Mouse (Mus musculus) urinary bladder, postnatal 36 days (tissue): ENCODE measurements around the gene Sptlc2.
"Not testable (repeated sequence)": the region's sequence is repeated elsewhere in the genome, so short reads cannot be mapped to it uniquely, and the experiment has no call there.

Experiments
- DNase-seq, 2 experiments: peaks; one replicate each; pipeline ENCODE4 v3.0.0; 2022; ENCODE audit warnings: low spot score in 2 of 2, mixed read lengths in 1 of 2

The Sptlc2 gene

DNA sequence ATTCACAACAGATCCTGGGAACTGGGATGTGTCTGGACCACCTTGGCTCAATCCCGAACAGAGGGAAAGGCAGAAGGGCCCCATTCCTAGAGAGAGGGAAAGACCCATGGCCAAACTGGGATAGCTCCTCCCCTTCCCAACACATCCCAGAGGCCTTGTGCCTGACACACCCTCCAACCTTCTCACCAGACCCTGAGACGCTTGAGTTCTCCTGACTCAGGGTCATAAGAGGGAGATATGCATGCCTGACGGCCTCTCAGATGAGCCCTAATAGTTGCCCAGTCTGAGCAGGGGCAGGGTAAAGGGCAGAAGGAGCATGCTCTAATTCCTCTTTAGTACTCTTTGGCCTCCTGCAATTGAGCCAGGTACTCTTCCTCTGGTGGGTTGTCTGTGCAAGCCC lies 108.8 kb downstream of the Sptlc2 start:
- DNase-seq = no peak

DNA sequence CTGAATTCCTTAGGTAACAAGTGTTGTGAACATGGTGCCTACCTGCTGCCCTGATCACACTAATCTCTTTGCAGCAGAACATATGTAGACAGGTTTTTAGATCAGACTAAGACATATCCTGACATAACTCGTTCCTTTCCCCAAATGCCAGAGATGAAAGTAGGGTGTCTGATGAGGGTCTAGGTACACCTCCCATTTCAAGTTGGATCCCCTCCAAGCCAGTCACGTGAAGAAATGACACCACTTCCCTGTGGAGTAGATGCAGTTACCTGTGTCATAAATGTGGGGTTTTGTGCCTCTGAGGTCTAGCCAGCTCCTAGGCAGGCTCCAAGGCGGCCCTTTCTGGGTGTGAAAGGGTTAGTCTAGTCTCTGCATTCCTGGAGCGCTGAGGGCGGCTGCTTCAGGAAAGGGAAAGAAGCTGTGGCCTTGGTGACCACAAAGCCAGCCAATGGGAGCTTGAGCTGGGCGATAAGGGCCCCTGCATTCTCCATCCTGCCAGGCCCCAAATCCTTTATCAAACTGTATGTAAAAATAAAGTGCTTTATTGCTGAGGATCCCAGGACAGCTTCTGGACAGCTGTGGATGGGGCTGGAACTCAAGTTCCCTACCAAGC lies 109.9 kb downstream of the Sptlc2 start:
- DNase-seq = no peak

DNA sequence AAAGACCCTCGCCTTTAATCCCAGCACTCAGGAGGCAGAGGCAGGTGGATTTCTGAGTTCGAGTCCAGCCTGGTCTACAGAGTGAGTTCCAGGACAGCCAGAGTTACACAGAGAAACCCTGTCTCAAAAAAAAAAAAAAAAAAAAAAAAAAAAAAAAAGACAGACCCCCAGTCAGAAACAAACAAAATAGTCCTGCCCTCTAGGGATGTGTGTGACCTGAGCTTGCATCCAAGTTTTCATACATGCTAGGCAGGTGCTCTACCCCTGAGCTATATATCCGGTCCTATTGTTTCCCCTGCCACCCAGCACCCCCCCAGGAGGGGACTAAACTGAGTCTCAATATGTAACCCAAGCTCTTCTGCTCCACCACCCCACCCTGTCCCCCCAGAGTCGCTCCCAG lies 110.9 kb downstream of the Sptlc2 start:
- not testable (repeated sequence) for DNase-seq

DNA sequence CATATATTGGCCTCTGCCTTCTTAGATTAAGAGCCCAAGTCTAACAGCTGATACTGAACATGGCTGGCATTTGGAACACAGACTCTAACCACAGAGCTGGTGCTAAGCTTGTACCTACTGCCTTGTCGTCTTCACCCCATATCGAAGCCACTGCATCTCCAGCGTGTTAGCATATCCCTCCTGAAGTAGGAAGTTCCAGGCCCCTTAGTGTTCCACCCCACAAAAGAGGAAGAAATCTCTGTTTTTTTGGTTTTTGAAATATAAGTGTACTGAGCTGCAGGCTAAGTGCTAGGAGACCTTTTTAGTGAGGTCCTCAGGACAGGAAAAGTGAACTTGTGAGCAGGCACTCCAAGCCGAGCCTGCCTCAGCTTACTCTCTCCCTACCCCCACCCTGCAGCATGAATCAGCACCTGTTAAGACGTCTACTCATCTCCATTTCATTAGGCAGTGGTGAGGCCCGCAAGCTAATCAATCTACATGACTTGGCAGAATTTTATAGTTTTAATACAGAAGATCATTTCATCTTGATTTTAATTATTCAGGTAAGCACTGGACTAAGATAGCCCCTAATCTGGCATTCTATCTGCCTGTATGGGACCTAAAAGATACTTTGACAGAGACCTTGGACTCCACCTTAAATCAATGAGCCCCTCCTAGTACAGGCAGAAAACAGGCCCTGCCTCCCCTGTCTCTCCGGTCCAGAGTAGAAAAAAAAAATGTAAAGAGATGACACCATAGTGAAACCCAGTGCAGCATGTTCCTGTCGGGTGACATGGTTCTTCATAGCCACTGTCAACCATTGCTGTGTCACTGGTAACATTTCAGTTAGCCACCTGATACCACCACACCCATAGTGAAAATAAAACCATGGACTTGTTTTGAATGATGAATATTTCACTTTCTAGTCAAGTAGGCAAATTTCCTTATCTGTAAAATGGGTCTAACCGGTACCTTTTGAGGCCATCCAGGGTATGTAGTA lies 113.0 kb downstream of the Sptlc2 start:
- DNase-seq = no peak

DNA sequence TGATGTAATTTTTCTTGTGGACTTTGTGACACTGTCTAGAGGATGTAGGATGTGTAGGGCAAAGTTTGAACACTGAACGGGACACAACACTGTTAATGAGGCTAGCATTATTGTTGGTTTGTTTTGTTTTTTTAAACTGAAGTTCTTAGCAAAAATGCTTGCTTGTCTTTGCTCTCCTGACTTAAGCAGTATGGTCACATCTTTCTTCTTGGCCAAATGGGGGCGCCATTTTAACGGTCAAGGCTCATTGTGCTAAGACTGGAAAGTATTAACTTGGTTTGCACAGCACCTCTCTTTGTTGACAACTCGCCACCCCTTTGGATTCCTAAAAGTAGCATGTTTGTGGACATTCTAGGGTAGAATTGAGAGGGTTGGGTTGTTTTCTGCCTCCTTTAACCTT lies 120.5 kb downstream of the Sptlc2 start:
- no peak for DNase-seq

DNA sequence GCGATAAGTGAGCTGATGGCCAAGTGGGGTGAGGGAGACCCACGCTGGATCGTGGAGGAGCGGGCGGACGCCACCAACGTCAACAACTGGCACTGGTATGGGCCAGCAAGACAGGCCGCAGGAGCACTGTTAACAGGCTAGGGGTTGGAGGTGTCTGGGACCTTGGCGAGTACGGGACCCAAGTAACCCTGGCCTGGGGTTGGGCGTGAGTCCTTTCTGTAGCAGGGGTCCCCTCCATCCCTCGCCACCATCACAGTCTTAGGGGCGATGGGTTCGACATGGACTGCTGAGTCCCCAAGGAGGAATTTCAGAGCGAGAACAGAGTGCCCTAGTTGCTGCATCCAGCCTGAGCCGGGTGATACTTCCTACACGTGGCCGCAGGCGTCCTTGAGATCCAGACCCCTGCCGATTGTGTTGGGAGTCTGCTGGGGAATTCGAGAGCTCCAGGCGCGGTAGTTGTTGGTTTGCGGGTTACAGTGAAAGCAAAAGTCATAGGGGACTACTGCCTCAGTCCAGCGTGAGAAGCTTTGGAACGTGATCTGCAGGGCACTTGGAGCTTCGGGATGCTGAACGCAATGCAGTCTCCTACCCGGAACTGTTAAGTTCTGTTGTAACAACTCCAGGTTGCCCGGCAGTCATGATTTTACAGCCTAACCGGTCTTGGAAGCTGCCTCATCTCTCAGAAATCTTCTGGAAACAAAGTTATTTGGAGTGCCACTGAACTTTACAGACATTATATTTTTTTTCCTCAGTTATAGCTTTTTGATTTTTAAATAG lies 121.1 kb downstream of the Sptlc2 start:
- peak; percentile 9 for DNase-seq

DNA sequence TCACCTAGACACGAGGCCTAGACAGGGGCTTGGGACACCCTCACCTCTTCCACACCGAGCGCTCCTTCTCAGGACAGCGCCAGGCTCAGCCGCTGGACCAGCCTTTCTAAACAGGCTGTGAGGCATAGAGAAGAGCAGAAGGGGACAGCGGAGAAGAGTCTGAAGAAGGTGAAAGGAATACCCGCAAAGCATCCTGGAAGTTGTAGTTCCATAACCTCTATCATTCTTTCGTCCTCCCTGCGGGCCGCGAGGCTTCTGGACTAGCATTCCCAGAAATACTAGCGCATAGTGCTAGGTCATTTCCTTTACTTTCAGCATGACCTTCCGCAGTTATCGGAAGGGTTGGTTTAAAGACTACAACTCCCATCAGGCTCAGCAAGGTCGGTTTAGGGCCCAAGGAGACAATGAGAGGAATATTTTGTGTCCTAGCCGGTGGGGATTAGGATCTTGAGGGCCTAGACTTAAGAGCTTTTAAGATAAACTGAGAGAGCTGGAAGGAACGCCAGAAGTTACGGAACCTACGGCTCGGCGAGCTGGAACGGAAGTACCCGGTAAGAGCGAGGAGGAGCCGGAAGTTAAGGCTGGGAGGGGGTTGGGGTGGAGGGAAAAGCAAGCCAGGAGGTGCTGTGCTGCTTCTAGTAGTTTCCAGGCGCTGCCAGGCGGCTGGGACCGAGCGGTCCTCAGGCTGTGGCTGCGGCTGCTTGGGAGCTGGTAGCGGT lies 121.9 kb downstream of the Sptlc2 start, which contains the start of the genes Vipas39 and Ahsa1:
Vipas39 (minus strand) TSS at position 149 of the 719 bp plus-strand sequence.
Ahsa1 (plus strand) TSS at position 372 of the 719 bp plus-strand sequence.
- DNase-seq = peak; percentile 83 to 84

DNA sequence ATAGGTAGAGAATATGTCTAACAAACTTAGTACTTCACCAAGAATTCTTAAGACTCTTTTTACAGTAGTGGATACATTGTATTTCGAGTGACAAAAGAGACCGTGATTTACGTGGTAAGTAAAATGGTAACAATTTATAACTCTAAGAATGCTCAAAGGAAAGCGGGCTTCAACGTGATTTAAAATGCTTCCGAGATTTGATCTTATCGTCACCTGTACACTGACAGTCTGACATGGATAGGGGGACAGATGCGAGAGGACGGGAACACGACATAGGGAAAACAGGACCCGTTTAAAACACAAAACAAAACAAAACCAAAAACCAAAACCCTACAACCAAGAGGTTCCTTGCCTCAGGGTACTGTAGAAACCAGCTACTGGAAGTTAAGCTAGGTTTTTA lies 122.7 kb downstream of the Sptlc2 start:
- no peak for DNase-seq

DNA sequence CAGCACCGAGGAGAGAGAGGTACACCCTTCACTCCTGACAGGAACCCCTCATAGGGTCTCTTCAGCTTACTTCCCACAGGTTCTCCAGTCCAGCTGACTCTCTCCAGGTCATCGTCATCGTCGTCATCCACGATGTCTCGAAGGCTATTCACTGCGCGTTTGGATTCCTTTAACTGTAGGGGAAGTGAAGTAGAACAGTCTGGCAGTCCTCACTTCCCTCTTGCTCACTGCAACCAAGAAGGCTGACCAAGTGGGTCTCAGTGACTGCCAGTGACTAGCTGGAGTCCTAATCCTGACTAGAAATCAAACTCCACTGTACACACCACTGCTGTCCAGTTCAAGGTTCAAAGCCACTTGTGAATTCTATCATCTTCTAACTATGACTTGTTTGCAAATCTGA lies 127.6 kb downstream of the Sptlc2 start:
- DNase-seq = no peak

DNA sequence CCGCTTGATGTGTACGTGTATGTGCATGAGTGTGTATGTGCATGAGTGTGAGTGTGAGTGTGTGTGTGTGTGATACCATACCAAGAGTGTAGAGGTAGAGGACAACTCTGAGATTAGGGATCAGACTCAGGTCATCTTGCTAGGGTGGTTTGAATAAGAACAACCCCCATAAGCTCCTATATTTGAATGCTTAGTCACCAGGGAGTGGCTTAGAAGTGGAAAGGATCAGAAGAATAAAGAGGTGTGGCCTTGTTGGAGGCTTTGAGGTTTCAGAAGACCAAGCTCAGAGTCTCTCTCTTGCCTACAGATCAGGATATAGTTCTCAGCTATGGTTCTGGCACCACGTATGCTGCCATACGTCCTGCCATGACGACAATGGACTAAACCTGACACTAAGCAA lies 131.5 kb downstream of the Sptlc2 start:
- DNase-seq = no peak
